Mouse (Mus musculus) kidney, adult 2 months (tissue): ENCODE measurements around the gene Hacd4.

Experiments used
- CTCF ChIP-seq: fragments of 200-500 bp; conservative IDR thresholded peaks from 2 replicates; pipeline ENCODE4 v1.5.1; 2011; ENCODE audit warnings: low read depth, mild to moderate bottlenecking, control low read depth, low read length, moderate library complexity, mixed read lengths; ENCODE audit not compliant: insufficient read depth, insufficient read length
- POLR2A ChIP-seq: fragments of 200-500 bp; IDR thresholded peaks from one replicate; pipeline ENCODE4 v1.6.1; 2011; ENCODE audit warnings: low read depth, low read length, control low read depth

DNA sequence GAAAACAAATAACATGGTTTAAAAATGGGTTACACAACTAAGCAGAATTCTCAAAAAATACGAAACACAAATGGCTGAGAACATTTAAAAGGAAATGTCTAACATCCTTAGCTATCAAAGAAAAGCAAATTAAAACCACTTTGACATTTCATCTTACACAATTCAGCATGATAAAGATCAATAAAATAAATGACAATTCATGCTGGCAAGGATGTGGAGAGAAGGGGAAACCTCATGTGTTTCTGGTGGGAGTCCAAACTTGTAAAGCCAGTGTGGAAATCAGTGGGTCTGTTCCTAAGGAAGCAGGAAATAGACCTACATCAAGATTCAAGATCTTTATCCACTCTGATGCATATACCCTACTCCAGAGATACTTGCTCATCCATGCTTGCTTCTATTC lies 19.4 kb upstream of the Hacd4 start:
- TF ChIP-seq CTCF = no peak
- no peak for TF ChIP-seq POLR2A
